Mouse (Mus musculus): ENCODE results near the gene Trdn. TPM values are rescaled to one million over a fixed set of nuclear protein-coding genes. Genes with fewer than 3 reads are reported as not detected.

Gene Trdn
- total RNA-seq, 2 experiments from 2014 or later = 1,410 to 1,477 TPM

- no peak for DNase-seq
These were observed 290.2 kb downstream of the Trdn start for GRCm38 (mm10) chr10:33370534-33370933.

GRCm38 (mm10) chr10:33375474-33376029 lies 295.2 kb downstream of the Trdn start:
- DNase-seq = no peak

Other genes with a start within 250 kb of the Trdn start
- under 1 TPM; 0.20 to 0.21 TPM for gene Nkain2, start 190.1 kb upstream of the Trdn start, total RNA-seq (2021)

All from gastrocnemius, postnatal 25 days (tissue).